Mouse (Mus musculus) liver, postnatal 0 days (tissue): ENCODE results near the gene Lsmem1.

Experiments used
- CTCF ChIP-seq: sonication (generic); IDR thresholded peaks from 2 replicates; pipeline ENCODE4 v1.5.1; 2016; ENCODE audit warnings: antibody characterized with exemption, low read depth
- EP300 ChIP-seq: IDR thresholded peaks from 2 replicates; pipeline ENCODE4 v1.6.1; 2016; ENCODE audit warnings: antibody characterized with exemption, low read depth, mild to moderate bottlenecking

DNA sequence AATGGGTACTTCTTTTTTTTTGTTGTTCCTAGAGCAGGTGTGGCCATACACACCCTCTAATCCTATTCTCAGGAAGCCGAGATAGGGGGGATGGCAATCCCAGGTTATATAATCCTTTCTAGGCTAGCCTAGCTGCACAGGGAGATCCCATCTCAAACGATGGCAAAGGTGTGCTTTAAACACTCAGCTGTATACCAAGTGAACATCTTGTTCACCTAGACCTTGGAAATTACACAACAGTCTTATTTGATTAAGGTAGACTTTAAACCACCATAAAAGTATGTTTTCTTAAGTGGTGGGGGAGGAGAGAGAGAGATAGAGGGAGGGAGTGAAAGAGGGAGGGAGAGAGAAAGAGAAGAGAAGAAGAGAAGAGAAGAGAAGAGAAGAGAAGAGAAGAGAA is 38.5 kb downstream of the Lsmem1 start:
- TF ChIP-seq CTCF (no peak), EP300 (no peak)
